Mouse (Mus musculus): ENCODE results near the gene Dnajb12.

The Dnajb12 gene

DNA sequence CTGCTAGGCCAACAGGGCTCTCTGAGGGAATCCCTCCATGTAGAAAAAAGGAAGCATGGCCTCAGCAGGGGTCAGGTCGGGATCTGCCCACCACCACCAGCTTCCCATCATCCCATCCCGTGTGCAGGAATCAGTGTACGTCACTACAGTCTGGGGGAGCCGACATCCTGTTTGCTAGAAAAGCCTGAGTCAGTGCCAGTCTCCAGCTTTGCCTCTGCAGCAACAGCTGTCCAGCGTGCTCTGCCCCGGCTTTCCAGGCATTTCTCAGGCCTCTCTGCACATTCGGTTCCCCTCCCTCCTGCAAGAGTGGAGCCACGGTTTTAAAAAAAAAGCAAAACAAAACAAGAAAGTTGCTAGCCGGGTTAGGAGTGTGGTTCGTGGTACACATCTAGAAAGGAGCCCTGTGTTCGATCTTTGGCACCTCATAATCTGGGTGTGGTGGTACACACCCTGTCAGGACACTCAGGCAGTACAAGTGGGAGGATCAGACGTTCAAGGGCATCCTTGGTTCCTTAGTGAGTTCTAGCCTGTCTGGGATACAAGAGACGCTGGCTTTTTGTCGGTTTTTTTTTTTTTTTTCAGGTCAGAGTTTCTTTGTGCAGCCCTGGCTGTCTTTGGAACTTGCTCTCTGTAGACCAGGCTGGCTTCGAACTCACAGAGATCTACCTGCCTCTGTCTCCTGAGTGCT is 40.3 kb downstream of the Dnajb12 start:
- DNase-seq (ENCODE audit: extremely low spot score): no peak

DNA sequence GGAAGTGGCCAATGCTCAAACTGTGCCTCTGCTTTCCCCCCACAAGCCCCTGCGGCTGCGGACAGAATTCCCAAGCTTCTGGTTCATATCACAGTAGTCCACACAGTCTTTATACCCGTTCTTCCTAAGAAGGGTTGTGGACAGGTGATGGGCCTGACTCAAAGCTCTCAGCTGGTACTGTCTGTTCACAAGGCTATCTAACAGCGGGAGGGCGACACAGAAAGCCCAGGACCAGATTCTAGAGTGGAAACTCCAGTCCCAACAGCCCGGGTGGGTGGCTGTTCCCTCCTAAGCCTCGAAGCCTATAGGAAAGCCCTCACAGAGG is 41.1 kb downstream of the Dnajb12 start:
- no peak for DNase-seq (ENCODE audit: extremely low spot score)

DNA sequence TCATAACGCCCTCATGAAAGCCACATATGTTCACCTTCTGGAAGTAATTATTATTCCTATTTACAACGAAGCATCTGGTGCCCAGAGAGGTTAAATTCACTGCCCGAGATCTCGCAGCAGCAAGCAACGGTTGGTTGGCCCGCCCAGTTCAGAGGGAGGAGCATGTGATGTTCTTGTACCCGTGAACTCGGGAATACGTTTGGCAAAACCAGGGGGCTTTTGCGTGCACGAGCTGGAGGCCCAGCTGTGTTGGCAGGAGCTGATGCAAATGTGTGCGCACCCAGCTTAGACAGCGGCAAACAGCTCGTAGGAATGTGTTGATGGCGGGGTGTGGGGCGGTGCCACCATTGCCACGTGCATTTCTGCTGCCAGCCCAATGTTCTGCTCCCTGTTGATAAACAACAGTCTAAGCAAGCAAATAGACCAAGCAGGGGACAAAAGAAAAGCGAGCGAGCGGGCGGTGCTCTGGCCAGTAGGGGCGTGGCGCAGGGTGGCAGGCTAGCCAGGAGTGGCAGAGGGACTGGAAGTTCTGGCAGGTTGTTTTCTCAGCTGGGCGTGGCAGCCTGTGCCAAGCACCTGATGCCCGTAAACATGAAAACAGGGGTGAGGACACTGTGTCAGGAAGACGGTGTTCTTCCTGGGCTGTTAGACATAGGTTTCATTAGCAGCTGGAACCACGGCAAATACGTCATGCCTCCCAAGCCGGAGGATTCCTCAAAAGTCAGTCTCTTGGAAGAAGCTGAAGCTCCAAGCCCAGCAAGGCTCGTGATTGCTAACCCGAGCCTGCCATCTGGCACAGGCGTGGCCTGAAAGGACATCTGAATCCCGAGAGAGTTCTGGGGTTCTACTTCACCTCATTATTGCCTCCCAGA is 41.7 kb downstream of the Dnajb12 start:
- DNase-seq (ENCODE audit: extremely low spot score): peak; percentile 68

DNA sequence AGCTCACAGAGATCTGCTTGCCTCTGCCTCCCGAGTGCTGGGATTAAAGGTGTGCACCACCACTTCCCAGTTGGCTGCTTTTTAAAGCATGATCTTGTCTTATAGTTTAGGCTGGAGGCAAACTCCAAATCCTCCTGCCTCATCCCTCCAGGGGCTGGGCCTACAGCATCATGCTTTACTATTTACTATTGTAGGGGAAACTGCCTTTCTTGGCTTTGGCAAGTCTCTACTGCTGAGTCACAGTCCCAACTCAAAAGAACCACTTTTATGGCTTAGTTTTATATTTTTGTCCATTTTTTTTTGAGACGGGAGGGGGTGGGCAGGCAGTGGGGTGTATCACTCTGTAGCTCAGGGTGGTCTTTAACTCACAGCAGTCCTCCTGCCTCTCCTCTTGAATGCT is 44.1 kb downstream of the Dnajb12 start:
- no peak for DNase-seq (ENCODE audit: extremely low spot score)

DNA sequence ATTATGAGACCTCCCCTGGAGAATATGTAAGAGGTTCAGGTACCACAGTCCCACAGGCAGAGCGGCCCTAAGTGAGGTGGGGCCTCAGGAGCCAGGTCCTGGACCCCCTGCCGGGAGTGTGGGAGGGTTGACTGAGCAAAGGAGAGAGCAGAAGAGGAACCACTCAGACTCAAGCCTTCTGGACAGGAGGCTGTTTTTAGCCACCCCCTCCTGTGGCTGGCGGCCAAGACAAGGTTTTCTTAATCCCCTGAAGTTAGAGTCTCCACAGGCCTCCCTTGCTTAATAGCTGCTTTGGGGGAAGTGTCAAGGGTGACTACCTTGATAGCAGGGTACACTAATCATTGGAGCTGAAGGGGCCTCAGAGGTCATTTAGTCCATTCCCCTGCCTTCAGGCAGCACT is 44.9 kb downstream of the Dnajb12 start:
- DNase-seq (ENCODE audit: extremely low spot score): no peak

DNA sequence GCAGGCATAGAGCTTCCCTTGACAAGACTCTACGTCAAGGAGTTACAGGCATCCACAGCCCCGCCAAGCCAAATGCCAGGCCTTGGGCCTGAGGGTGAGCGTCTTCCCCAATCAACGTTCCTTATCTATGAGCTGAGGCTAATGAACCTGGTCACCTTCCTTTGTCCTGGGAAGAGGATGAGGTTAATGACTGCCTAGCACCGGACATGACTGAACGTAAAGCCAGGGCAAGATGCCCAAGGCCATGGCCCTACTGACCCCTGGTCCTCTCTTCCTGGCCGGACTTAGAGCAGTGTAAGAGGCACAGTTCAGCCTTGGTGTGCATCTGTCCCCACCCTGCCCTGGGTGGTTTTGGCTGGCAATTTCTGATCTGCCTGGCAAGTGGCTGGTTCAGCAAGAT is 49.8 kb downstream of the Dnajb12 start:
- DNase-seq (ENCODE audit: extremely low spot score): no peak

DNA sequence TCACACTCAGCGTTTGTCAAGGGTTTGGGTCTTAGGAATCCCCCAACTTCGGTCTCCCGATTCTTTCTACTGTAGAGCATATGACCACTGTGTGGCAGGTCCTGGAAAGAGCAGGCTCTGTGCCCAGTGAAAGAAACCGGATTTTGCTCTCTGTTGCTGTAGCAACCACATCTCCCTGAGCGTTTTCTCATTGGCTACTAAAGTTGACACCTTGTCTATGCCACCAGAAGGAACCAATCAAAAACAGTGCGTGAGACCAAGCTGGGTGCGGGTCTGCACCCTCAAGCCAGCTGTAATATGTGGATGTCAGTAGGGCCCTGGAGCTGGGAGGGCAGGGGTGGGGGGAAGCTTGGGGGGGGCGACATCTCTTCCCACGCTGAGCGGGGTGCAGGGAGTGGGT is 51.6 kb downstream of the Dnajb12 start:
- DNase-seq (ENCODE audit: extremely low spot score): no peak

DNA sequence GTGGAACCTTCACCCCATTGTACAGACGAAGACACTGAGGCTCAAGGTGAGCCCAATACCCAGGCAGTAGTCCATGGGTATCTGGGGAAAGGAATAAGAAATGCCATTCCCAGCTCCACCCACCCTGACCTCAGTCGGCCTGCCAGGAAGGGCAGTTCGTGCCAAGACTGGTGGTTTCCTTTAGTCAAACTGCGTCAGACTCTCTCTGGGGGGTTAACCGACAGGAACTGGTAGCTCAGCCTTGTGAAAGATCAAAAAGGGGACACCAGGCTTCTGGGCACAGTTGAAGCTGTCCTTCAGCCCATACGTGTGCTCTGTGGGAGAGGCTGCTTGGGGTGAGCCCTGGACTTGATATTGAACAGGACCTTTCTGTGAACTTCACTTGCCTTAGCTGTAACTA is 53.2 kb downstream of the Dnajb12 start:
- no peak for DNase-seq (ENCODE audit: extremely low spot score)

DNA sequence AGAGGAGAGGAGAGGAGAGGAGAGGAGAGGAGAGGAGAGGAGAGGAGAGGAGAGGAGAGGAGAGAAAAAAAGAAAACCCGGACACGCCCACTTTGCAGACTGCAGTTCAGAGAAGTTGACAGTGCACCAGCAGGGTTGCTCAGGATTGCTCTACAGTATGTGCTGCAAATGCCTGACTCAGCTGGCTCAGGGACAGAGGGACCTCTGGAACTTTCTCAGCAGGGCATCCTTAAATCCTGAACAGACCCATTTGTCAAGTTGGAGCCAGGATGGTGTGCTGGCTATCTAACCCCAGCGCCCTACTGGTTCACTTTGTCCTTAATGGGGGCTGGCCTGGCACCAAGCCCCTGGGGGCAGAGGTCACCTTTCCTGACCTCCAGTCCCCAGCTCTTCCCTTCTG is 54.7 kb downstream of the Dnajb12 start:
- no peak for DNase-seq (ENCODE audit: extremely low spot score)

DNA sequence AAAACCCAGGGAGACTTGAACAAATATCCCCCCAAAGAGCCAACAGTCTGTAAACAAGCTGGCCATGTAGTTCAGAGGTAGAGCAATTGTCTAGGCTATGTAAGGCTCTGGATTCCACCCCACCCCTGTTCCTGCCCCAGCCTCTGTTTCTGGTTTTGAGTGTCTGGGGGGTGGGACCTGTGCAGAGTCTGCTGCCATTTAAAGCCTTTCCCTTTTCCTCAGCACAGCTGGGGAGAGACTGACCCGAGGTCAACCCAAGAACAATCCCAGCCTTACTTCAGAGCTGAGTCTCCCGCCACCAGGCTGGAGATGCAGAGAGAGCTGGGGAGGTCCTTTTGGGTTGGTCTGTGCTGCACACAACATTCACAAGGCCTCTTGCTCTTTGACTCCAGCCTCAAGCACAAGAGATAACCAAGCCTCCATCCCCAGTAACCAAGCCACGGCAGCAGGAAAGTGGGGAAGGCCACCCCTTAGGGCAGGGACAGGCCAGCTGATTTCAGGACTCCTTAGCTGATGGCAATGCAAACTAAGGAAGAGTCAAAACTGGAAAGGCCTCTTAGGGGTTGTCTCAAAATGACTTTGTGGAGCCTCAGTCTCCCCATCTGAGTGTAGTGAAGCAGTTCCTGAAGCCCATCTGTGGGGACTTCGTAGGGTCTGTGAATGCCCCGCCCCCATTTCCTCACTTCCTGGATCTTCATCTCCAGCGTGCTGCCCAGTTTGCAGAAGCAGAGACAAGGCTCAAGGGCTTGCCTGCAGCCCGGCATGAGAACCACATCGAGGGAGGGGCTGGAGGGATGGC is 56.9 kb downstream of the Dnajb12 start:
- peak; percentile 55 for DNase-seq (ENCODE audit: extremely low spot score)

DNA sequence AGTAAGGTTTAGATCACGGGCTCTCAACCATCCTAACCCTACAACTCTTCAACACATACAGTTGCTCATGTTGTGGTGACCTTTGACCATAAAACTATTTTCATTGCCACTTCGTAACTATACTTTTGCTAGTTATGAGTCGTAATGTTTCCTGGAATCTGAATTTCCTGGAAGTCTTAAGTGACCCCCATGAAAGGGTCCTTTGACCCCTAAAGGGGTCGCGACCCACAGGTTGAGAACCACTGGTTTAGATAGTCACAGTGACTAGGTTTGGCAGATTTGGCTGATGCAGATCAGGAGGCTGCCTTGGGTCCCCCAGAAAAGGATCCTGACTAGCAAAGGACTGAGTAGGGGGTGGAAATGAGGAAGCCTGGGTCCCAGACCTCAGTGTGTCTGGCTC is 59.3 kb downstream of the Dnajb12 start:
- no peak for DNase-seq (ENCODE audit: extremely low spot score)

DNA sequence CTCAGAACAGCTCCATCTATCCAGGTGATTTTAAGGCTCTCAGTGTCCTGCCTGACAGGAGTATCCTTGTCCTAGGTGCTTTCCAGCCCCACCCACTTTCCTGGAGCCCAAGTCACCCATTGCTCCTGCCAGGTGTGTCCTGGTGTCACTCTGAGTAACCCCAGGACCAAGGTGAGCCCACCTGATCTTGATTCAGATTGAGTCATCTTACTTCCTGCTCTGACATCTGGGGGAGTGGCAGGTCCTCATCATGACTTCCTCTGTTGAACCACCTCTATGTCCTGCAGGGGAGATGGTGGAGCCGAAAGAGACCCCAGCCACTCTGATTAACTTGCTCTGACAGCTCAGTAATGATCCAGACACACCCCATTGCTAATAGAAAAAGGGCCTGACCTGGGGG is 59.7 kb downstream of the Dnajb12 start:
- no peak for DNase-seq (ENCODE audit: extremely low spot score)

DNA sequence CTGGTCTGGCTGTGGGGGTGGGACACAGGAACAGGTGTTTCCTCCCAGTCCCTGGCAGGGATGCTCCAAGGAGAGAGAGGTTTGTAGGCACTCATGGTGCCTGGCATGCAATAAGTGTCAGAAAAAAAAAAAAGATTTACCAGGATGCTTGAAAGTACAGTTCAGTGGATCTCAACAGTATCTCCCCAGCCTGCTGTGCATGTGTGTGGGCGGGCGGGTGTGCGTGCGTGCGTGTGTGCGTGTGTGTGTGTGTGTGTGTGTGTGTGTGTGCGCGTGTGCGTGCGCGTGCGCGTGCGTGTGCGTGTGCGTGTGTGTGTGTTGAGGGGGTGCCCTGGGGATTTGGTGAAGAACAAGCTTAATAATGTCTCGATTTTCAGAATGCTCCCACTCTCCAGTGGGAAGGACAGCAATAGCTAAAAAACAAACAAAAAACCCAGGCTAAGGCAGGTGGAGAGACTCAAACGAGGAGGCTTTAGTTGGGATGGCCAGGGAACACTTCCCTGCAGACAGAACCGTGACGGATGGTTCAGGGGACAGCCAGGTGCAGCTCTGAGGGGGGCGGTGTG is 63.0 kb downstream of the Dnajb12 start:
- DNase-seq (ENCODE audit: extremely low spot score): no peak

DNA sequence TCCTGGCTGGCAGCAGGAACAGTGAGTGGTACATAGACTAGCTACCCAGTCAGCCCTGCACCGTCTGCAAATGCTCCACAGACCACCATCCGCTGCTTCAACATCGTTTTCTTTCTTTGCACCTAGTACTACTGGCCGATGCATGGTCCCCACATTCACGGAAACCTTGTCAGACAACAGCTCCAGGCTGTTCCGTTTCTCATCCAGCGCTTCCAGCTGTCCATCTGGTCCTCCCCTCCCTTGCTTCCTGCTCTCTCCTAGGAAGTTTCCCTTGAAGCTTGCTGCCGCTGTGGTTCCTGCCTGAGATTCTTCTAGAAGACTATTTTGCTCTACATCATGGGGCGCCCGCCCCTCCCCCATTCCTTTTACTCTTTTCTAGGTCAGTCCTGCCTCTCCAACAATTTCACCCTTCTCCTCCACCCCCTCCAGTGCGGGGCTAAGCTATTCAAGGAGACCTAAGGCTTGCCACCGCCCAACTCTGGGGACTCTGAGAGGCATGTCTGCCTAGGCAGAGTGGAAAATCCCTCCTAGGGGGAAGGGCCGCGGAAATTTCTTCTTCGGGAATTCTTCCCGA is 63.6 kb downstream of the Dnajb12 start:
- DNase-seq (ENCODE audit: extremely low spot score): peak; percentile 51

DNA sequence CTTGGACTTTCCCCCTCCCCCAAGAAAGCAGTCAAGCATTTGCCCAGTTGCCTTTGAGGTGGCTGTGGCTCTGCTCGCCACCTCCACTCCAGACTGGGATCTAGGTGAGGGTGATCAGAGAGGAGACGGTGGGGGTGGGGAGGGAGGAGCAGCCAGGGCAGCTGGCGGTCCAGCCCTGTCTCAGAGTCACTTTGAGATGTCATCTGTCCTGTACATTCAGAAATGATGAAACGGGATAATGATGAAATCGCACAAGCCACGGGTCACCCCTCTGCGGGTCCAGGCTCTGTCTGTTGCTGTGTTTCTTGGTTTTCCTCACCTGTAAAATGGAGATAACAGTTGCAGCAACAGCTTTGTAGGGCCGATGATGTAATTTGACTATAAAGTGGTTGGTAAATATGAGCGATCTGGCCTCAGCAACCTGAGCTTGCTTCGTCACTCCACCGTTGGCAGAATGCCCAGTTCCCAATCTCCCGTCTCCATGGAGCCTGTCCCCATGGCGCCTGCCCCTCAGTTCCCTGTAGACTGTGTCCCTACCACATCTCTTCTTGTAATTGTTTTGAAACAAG is 64.1 kb downstream of the Dnajb12 start:
- no peak for DNase-seq (ENCODE audit: extremely low spot score)

DNA sequence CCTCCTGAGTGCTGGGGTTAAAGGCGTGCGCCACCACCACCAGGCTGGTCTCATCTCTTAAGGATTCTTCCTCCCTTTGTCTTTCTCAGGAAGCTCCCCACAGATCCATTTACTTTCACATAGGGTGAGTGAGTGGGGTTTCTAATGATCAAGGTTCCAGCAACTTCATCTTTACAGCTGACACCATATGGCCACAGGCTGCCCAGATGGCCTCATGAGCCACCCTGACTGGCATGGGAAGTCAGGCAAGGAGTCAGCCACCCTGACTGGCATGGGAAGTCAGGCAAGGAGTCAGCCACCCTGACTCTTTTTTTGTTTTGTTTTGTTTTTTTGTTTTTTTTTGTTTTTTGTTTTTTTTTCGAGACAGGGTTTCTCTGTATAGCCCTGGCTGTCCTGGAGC is 66.1 kb downstream of the Dnajb12 start:
- DNase-seq (ENCODE audit: extremely low spot score): no peak

DNA sequence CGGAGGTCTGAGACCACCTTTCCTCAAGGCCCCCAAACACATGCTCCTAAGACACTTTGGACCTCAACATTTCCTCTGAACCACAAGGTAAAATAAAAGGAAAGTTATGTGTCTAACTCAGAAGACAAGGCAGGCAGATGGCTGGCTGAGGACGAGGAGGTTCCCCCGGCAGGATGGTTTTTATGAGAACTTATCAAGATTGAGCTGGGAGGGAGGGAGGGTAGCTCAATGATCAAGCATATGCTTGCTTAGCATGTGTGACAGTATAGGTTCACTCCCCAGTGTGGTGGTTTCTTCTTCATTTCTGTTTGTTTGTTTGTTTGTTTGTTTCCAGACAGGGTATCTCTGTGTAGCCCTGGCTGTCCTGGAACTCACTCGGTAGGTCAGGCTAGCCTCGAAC is 67.0 kb downstream of the Dnajb12 start:
- DNase-seq (ENCODE audit: extremely low spot score): no peak

DNA sequence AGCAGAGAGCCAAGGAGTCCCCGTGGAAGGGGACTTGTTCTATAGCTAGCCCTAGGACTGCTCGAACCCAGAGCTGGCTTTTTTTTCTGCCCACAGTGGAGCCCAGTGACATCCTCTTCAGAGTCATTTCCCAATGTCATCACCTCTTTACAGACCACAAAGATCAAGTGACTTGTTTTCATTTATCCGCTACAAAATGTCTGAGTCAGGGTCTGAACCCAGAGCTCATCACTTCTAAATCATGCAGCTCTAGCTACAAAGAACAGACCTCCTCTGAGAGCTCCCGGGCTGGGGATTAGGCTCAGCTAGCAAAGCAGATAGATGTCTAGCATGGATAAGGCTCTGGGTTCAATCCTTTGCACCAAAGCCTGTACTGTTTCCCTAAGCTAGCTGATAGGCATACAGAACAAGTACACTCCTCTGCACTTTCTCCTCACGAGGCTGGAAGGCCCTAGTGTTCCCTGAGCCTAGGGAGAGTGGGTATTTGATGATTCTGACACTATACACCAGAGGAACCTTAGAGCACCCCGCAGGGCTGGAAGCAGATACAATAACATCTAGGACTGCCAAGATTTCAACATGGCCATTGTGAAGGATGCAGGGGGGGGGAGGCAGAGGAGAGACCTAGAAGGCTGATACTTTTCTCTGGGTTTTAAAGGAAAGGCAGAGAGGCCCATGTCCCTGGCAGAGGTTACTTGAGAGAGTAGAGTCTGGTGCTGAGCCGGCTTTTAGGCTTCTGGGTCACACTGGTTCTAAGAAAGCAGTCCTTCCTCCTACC is 68.1 kb downstream of the Dnajb12 start:
- no peak for DNase-seq (ENCODE audit: extremely low spot score)

DNA sequence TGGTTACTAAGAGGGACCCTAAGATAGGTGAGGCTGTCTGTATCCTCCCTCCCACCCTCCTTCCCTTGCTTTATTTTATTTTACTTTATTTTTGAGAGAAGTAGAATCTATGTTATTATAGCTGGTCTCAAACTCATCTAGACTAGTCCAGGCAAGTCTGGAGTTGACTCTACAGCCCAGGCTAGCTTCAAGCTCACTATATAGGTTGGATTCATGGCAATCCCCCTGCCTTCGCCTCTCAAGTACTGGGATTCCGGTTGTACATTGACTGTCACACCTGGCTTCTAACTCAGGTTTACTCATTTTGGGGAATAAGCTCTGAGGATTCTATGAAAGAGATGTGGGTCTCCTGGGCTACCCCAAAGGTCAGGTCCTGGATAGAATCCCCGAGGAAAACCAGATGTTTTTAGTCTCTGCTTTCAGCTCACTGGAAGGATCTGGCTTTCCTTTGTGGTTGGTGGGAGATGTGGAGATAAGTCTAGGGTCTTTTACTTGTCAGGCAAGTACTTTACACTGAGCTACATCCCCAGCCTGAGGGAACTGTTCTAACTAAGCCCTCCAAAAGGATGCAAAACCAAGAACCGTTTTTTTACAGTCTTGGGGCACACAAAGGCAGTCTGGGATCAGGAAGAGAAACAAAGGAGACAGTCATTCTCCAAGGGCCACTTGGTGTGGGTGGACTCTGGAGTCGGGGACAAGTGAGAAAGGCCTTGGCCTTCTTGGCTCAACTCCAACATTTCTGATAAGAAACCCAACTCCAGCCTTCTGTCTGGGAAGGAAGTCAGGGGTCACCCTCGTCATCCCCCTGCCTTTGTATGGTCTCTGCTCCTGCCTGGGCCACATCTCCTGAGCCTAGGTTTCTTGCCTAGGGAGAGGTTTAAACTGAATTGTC is 69.3 kb downstream of the Dnajb12 start:
- no peak for DNase-seq (ENCODE audit: extremely low spot score)

Data from embryo, embryonic 9.5 days (tissue).